Mouse (Mus musculus) urinary bladder, postnatal 25 days (tissue): Measurements from ENCODE around the gene Tle3.

Source experiments
- DNase-seq: peaks from one replicate; pipeline ENCODE4 v3.0.0; 2022; ENCODE audit warnings: low spot score

Tle3 gene

DNA sequence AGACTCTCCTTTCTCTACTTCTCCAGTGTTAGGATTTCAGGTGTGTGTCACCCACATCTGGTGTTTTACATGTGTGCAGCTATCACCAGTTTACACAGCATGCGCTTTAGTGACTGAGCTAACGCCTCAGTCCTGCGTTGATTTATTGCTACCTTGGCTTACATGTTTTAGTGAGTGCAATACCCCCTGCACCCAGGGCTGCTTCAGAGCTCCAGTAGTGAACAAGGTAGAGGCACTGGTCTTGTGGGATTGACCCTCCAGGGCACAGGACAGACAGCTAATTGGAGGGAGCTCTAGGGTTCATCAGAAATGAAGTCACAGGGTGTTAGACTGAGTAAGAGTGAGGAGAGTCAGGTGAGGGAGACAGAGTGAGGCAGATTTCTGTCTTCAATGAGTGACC, 12.4 kb upstream of the Tle3 start:
- no peak for DNase-seq

DNA sequence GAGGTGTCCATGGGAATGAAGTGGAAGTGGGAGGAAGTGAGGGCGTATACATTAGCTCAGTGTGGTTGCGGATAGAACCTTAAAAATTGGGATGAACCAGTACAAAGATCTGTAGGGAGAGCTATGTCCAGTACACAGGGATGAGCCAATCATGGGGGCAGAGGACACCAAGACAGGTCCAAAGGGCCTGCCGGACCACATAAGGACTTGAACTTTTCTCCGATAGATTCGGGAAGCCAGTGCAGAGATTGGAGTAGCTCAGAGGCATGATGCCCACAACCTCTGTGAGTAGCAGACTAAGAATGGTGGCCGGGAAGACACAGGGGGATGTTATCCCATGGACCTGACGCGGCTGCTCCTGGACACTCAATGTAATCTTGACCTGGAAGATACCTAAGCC, 12.0 kb upstream of the Tle3 start:
- DNase-seq: no peak

GRCm38 (mm10) chr9:61360727-61361631, 11.2 kb upstream of the Tle3 start:
- DNase-seq: peak; percentile 35

DNA sequence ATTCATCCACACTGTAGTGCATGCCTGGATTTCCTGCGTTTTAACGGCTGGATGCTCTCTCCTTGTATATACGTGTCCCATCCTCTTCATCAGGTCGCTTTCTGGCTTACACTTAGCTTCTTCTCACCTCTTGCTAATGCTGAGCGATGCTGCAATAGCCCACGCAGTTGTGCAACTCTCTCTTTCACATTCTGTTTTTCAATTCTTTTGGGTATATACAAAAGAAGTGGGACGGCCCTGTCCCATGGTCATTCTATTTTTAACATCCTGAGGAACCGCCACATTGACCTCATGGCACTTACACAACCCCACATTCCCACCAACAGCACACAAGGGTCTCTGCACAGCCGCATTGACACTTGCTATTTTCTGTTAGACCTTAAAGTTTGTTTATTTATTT, 9.0 kb upstream of the Tle3 start:
- no peak for DNase-seq

GRCm38 (mm10) chr9:61366108-61366507, 6.1 kb upstream of the Tle3 start:
- DNase-seq: no peak

DNA sequence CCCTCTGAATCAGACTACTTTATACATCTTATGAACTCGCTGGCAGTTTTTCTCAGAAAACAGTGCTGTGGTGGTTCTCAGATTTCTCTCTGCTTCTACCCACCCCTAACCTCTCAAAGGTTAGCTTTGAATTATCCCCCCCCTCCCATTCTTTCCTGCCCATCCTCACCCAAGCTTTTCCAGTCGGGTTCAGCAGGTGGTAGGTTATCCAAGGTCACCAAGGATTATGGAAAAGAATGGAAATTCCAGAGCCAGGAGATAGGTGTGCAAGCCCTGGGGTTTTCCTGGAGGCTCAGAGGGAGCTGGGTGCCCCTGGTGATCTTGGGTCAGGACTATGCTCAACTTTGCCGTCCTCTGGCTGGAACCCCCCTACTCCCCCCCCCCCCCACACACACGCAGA, 5.0 kb upstream of the Tle3 start:
- DNase-seq: no peak

GRCm38 (mm10) chr9:61367857-61368566, 4.2 kb upstream of the Tle3 start:
- DNase-seq: no peak

- DNase-seq: peak; percentile 61
Observed at GRCm38 (mm10) chr9:61368567-61369240, 3.5 kb upstream of the Tle3 start.

DNA sequence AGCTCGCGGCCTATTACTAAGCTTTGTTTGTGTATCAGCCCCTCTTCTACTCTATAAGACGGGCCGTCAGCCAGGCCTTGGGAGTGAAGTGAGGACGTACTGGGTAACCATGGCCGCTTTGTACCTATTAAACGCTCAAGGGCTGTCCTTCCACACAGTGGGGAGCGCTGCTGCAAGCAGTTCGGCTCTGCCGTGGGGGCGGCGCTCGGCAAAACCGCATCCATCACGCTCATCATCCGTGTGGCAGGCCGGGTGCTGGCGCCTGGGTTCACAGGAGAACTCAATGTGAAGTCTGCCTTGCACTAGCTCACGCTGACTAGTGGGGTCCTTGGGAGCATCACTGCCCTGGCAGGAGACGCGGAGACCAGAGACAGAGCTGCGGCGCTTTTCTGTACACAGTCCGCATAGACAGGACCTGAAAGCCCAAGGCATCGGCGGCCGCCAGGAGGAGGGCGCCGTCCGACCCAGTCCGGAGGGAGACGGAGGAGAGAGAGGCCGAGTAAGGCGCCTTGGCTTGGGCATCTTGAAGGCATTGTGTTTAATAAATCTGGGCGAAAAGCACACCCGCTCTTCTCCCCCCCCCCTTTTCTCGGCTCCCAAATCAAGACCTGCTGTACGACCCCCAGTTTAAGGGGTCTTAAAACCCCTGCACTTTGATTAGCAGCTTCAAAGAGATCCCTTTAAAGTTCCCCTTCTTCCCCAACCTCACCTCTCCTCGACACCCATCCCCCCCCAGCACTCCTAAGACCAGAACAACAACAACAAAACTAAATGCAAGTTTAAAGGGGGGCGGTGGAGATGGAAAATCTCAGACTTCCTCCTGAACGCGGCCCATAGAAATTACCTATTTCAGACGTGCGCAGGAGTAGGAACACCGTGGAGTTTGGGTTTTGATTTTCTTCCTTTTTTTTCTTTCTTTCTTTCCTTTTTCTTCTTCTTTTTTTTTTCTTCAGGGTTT, 2.6 kb upstream of the Tle3 start:
- DNase-seq: peak; percentile 37

- DNase-seq: peak; percentile 100
Observed at GRCm38 (mm10) chr9:61370454-61370888, 1.7 kb upstream of the Tle3 start.

DNA sequence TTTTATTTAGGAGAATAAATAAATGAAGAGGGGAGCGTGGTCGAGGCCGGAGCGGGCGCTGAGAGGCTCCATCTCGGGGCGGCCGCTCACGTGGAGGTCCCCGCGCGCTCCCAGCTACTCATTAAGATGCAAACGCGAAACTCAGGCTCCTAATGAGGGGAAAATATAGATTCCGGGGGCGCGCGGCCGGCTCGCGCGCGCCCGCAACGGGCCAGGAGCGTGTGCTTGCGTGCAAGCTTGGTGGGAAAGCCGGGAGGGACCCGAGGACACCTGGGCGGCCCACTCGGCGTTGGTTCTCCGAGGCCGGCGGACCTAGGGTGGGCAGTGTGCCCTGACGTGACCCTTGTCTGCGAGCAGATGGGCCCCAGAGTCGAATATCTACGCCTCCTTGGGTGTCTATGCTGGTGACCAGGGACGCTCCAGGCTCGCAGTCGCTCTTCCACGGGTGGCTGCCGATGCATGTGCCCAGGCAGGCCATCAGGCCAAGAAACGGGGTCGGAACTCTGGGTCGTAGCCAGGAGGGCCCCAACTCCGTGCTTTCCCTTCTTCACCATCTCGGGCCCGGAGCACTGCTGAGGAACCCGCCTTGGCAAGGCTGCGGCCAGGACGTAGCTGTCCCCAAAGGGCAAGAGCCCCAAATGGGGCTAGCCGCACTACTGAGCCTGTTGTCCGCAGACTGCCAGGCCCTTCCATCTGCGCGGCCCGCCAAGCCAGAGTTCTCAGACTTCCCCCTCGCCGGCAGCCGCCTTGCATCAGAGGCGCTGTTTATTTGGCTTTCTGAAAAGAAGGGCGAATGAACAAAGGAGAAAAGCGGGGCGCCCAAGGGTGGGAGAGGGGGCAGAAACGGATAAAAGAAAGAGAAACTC, 1.0 kb upstream of the Tle3 start:
- DNase-seq: peak; percentile 52

DNA sequence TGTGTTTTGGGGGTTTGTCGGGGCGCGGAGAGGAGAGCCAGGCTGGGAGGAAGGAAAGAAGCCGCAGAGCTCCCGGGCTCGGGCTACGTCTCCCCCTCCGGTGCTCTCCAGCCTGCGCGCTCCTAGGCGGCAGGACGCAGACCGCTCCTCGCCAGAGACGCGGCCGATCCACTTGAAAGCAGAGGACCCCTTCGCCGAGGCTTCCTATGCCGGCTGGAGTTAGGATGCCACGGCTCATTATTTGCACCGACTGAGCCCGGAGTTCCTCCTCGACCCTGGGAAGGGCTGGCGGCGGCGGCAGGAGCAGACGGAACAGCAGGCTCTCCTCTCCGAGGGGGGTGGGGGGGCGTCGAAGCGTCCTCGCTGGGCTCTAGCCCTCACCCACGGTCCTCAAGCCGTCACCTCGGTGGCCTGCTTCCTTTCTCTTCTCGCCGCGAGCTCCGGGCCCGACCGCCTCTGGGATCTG, 377 bp downstream of the Tle3 start:
- DNase-seq: peak; percentile 51

DNA sequence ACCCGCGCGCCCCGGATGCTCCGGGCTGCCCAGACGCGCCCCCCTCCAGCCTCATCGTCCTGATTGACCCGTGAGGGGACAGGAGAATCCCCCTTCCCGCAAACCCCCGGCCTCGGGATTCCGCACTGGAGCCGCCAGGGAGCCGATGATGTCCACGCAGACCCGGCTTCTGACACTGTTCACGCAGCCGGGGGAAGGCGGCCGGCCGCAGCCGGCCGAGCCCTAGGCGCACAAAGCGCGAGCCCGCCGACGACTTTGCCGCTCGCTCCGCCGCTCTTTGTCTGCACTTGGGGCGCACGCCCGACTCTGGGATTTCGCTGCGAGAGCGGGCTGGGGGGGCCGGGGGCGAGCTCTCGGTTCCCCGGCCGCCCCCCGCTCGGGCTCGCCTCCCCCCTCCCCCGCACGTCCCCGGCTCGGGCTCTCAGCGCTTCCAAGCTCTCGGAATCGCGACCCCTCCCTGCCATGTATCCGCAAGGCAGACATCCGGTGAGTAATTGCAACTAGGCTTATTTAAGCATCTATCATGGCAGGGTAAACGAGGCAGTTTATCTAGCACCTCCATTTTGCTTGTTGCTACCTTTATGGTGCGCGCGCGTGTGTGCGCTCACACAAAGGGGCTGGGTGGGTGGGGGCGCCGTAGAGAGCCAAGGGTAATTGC, 939 bp downstream of the Tle3 start:
- DNase-seq: peak; percentile 35

DNA sequence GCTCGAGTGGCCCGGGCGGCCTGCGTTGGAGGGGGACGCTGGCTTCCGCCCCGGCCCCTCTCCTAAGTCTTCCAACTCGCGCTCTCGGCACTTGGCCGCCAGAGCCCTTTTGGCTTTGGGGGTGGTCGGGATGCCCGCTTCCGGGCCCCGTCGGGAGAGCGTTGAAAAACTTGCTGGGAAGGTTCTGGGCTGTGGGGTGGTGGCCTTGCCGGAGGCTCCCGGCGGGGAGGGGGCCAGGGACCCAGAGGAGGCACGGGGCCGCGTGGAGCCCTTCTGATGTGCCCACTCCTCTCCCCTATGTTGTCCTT, 1.4 kb downstream of the Tle3 start:
- peak; percentile 26 for DNase-seq

DNA sequence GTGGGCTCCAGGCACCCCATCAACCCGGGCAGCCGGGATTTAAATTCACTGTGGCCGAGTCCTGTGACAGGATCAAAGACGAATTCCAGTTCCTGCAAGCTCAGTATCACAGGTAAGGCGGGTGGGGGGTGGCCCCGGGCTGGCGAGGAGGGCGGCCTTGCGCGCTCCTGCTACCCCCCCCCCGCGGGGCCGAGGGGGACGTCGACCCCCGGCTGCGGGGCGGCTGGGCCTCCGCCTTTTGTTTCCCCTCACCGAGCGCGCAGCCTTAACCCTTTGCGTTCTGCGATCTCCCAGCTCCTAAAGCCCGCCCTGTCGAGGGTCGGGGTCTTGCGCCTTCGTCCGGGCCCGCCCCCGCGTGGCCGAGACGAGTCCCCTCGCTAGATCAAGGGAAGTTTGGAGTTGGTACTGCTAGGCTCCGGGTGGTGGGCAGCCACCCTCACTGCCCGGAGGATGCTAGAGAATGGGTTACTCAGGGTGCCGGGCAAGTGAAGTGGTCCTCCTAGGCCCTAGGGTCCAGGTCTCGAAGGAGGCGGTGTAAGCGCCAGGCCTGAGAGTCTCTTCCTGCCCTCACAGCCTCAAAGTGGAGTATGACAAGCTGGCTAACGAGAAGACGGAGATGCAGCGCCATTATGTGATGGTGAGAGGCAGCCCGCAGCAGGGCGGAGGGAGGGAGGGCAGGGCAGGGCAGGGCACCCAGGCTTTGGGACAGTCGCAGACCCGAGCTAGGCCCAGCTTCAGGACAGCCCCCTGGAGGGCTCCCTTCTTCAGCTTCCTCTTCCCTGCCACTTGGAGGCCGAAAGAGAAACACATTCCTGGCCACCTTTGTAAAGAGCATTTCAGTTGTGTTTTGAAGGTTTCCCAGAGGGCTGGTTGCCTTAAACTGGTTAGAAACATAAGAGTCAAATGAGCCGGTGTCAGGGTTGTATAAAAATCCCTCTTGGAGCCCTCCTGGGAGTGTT, 2.1 kb downstream of the Tle3 start:
- DNase-seq: peak; percentile 17

- DNase-seq: no peak
Observed at GRCm38 (mm10) chr9:61375002-61375401, 2.8 kb downstream of the Tle3 start.

GRCm38 (mm10) chr9:61375802-61376561, 3.8 kb downstream of the Tle3 start:
- DNase-seq: peak; percentile 22

GRCm38 (mm10) chr9:61376650-61377049, 4.5 kb downstream of the Tle3 start:
- DNase-seq: no peak
